Mouse (Mus musculus) hindbrain, embryonic 10.5 days (tissue): ENCODE measurements around the gene Aoah. TPM values are rescaled to one million over a fixed set of nuclear protein-coding genes. Genes with fewer than 3 reads are reported as not detected.

ENCODE experiments used
- DNase-seq: peaks from one replicate; pipeline ENCODE4 v3.0.0-alpha.2; 2017; ENCODE audit warnings: low spot score
- H3K27ac ChIP-seq: fragments of 300-500 bp; sonication (generic); 2 replicates; pipeline ENCODE4 v1.5.1; 2016; ENCODE audit warnings: mild to moderate bottlenecking, moderate library complexity
- H3K27me3 ChIP-seq: fragments of 300-500 bp; sonication (generic); 2 replicates; pipeline ENCODE4 v1.6.1; 2016; ENCODE audit warnings: mild to moderate bottlenecking; ENCODE audit not compliant: poor library complexity, insufficient read depth, severe bottlenecking
- H3K36me3 ChIP-seq: fragments of 300-500 bp; sonication (generic); 2 replicates; pipeline ENCODE4 v1.6.1; 2016; ENCODE audit warnings: mild to moderate bottlenecking, moderate library complexity
- H3K4me1 ChIP-seq: fragments of 300-500 bp; sonication (generic); replicated peaks from 2 replicates; pipeline ENCODE4 v1.6.1; 2016; ENCODE audit warnings: mild to moderate bottlenecking
- H3K4me3 ChIP-seq: fragments of 300-500 bp; sonication (generic); 2 replicates; pipeline ENCODE4 v1.5.1; 2016; ENCODE audit warnings: mild to moderate bottlenecking, moderate library complexity
- H3K9me3 ChIP-seq: fragments of 300-500 bp; sonication (generic); 2 replicates; pipeline ENCODE4 v1.6.1; 2016; ENCODE audit warnings: mild to moderate bottlenecking, moderate library complexity
- WGBS: fragments of 180-500 bp; shearing (Covaris S2); methylation state at CpG from one replicate; pipeline ENCODE4 v1.1.7; 2016; 5-methylcytosine and 5-hydroxymethylcytosine counted together
- polyA plus RNA-seq: library from polyadenylated mRNA; unstranded; fragments of >200 nt; fragmentation: Nextera tagmentation; extraction: Ambion mirVana; gene quantifications from 2 replicates; pipeline ENCODE4 v1.2.1, GENCODE M21; 2016

Gene Aoah
- polyA plus RNA-seq, 1 experiment from 2014 or later: 0.48 TPM

- WGBS: 82% methylated on average over 5 of the region's 5 CpGs
- H3K9me3 ChIP-seq: no peaks in the 10 kb centered on the region
- no peak overlapping the region for H3K27ac ChIP-seq
- no peak overlapping the region for H3K4me3 ChIP-seq
- H3K4me1 ChIP-seq: no peaks in the 10 kb centered on the region
- no peaks in the 10 kb centered on the region for H3K36me3 ChIP-seq
- no peaks in the 10 kb centered on the region for H3K27me3 ChIP-seq
- no peak for DNase-seq
These were observed 230.9 kb downstream of the Aoah start for GRCm38 (mm10) chr13:21024831-21025230.

- WGBS: 67% methylated on average over 3 of the region's 3 CpGs
- Histone ChIP-seq H3K9me3 (no peaks in the 10 kb centered on the region), H3K36me3 (no peaks in the 10 kb centered on the region), H3K27ac (no peak overlapping the region), H3K27me3 (no peaks in the 10 kb centered on the region), H3K4me3 (no peak overlapping the region), H3K4me1 (no peaks in the 10 kb centered on the region)
- DNase-seq: no peak
These were observed 239.3 kb downstream of the Aoah start for GRCm38 (mm10) chr13:21033176-21033575.

GRCm38 (mm10) chr13:21035011-21035410 is 241.1 kb downstream of the Aoah start:
- WGBS: 81% methylated on average over 3 of the region's 3 CpGs
- Histone ChIP-seq H3K27ac (no peak overlapping the region), H3K27me3 (no peaks in the 10 kb centered on the region), H3K36me3 (no peaks in the 10 kb centered on the region), H3K4me3 (no peak overlapping the region), H3K4me1 (no peaks in the 10 kb centered on the region), H3K9me3 (no peaks in the 10 kb centered on the region)
- no peak for DNase-seq

- no peak for DNase-seq
- no peaks in the 10 kb centered on the region for H3K36me3 ChIP-seq
- no peaks in the 10 kb centered on the region for H3K9me3 ChIP-seq
- no peaks in the 10 kb centered on the region for H3K27me3 ChIP-seq
- H3K4me3 ChIP-seq: no peak overlapping the region
- H3K4me1 ChIP-seq: no peaks in the 10 kb centered on the region
- no peak overlapping the region for H3K27ac ChIP-seq
These were observed 242.1 kb downstream of the Aoah start for GRCm38 (mm10) chr13:21035981-21036380.

- no peaks in the 10 kb centered on the region for H3K9me3 ChIP-seq
- 84% methylated on average over 2 of the region's 2 CpGs for WGBS
- H3K4me1 ChIP-seq: no peaks in the 10 kb centered on the region
- H3K27me3 ChIP-seq: no peaks in the 10 kb centered on the region
- DNase-seq: no peak
- H3K36me3 ChIP-seq: no peaks in the 10 kb centered on the region
- no peak overlapping the region for H3K27ac ChIP-seq
- H3K4me3 ChIP-seq: no peak overlapping the region
These were observed 246.8 kb downstream of the Aoah start for GRCm38 (mm10) chr13:21040589-21041199.

- Histone ChIP-seq H3K4me3 (no peak overlapping the region), H3K4me1 (no peaks in the 10 kb centered on the region), H3K9me3 (no peaks in the 10 kb centered on the region), H3K27ac (no peak overlapping the region), H3K27me3 (no peaks in the 10 kb centered on the region), H3K36me3 (no peaks in the 10 kb centered on the region)
- 67% methylated on average over 1 of the region's 1 CpGs for WGBS
- no peak for DNase-seq
These were observed 256.2 kb downstream of the Aoah start for GRCm38 (mm10) chr13:21050118-21050517.

- Histone ChIP-seq H3K36me3 (no peaks in the 10 kb centered on the region), H3K4me3 (no peak overlapping the region), H3K27ac (no peak overlapping the region), H3K9me3 (no peaks in the 10 kb centered on the region), H3K4me1 (no peaks in the 10 kb centered on the region), H3K27me3 (no peaks in the 10 kb centered on the region)
- no peak for DNase-seq
- 86% methylated on average over 2 of the region's 2 CpGs for WGBS
These were observed 272.1 kb downstream of the Aoah start for GRCm38 (mm10) chr13:21066021-21066420.

GRCm38 (mm10) chr13:21074847-21075246 is 280.9 kb downstream of the Aoah start, which contains the start of gene Olfr1370:
TSS of gene Olfr1370 (minus strand) at chr13:21074947.
- DNase-seq: no peak
- Histone ChIP-seq H3K4me3 (no peak within 1 kb of the TSS), H3K4me1 (no peaks in the 10 kb centered on the region), H3K36me3 (no peaks in the 10 kb centered on the region), H3K27ac (no peak within 1 kb of the TSS), H3K9me3 (no peaks in the 10 kb centered on the region), H3K27me3 (no peaks in the 10 kb centered on the region)
- WGBS: 87% methylated on average over 3 of the region's 3 CpGs

- Histone ChIP-seq H3K27me3 (no peaks in the 10 kb centered on the region), H3K27ac (no peak overlapping the region), H3K36me3 (no peaks in the 10 kb centered on the region), H3K9me3 (no peaks in the 10 kb centered on the region), H3K4me3 (no peak overlapping the region), H3K4me1 (no peaks in the 10 kb centered on the region)
- DNase-seq: no peak
- 75% methylated on average over 2 of the region's 2 CpGs for WGBS
These were observed 288.8 kb downstream of the Aoah start for GRCm38 (mm10) chr13:21082686-21083085.
